Mouse (Mus musculus) bone marrow, adult 2 months (tissue): Measurements from ENCODE around the gene Klhl22.

ENCODE experiments used
- CTCF ChIP-seq: fragments of 200-500 bp; IDR thresholded peaks from 2 replicates; pipeline ENCODE4 v1.5.1; 2011; ENCODE audit warnings: low read length, control low read depth; ENCODE audit not compliant: control insufficient read depth, insufficient read depth
- POLR2A ChIP-seq: fragments of 200-500 bp; IDR thresholded peaks from 2 replicates; pipeline ENCODE4 v1.6.1; 2011; ENCODE audit warnings: low read depth, mild to moderate bottlenecking, control low read depth, low read length, borderline replicate concordance; ENCODE audit not compliant: control insufficient read depth

DNA sequence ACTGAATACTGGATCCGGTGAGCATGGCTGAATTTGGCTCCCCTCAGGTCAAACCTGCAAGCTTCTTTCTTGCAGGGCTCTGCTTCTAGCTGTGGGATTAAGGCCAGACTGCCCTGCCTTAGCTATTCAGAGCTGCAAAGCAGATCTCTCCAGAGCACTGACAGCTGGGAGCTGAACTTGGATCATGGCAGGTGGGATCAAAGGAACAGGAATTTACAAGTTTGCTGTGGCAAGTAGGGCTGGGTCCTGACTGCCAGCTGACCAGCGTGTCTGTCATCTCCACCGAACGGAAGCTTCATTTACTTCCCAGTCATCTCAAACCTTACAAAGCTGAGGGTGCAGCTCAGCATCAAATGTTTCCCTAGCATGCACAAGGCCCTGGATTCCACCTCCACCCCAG lies 18.8 kb downstream of the Klhl22 start:
- TF ChIP-seq CTCF (no peak), POLR2A (no peak)
